Comparison of ENCODE assay signal across 15 mouse cellular contexts in genomic region chr9:58775363-58775762, GRCm38 (mm10). TPM values are rescaled to one million over a fixed set of nuclear protein-coding genes. Genes with fewer than 3 reads are reported as not detected.
DNase-seq lines count a peak whose midpoint lies in the region; ATAC-seq and TF ChIP-seq lines count a peak whose summit lies in the region.
"Had no signal": no experiment of that assay in that cellular context is flagged by ENCODE, and none has a peak within 500 bp of the region (broad histone marks: within the 10 kb centered on the region; RNA-seq: fewer than 3 reads in every experiment).

No protein-coding gene starts in this region.

- no peaks in the 10 kb centered on the region for H3K27me3 ChIP-seq in intestine, postnatal 0 days (replicated peaks; ENCODE audit: control insufficient read depth, insufficient read depth, low read length)
- H3K27me3 ChIP-seq in intestine, embryonic 16.5 days (replicated peaks; ENCODE audit: control insufficient read depth, insufficient read depth, low read length) = no peaks in the 10 kb centered on the region
- H3K27me3 ChIP-seq: heart, embryonic 13.5 days; liver, embryonic 13.5 days had no signal

- peak; percentile 55 for TF ChIP-seq CTCF in intestine, postnatal 0 days (IDR thresholded peaks at IDR 0.05; ENCODE audit: low read depth)

- no peaks in the 10 kb centered on the region for H3K36me3 ChIP-seq in intestine, postnatal 0 days (ENCODE audit: control insufficient read depth, insufficient read depth)
- no peaks in the 10 kb centered on the region for H3K36me3 ChIP-seq in intestine, embryonic 16.5 days (ENCODE audit: control insufficient read depth, insufficient read depth, low read length)
- no peaks in the 10 kb centered on the region for H3K36me3 ChIP-seq in ES-E14 (ENCODE audit: control insufficient read depth, insufficient read depth, low read length, poor library complexity, severe bottlenecking)
- H3K36me3 ChIP-seq: forebrain, embryonic 10.5 days; heart, embryonic 13.5 days; liver, embryonic 13.5 days had no signal

- 12% methylated on average over 2 of the region's 2 CpGs for WGBS in intestine, postnatal 0 days
- 25% methylated on average over 2 of the region's 2 CpGs for WGBS in intestine, embryonic 16.5 days

- H3K9me3 ChIP-seq in intestine, postnatal 0 days (ENCODE audit: control insufficient read depth) = no peaks in the 10 kb centered on the region
- H3K9me3 ChIP-seq in intestine, embryonic 16.5 days (ENCODE audit: control insufficient read depth, low read length) = no peaks in the 10 kb centered on the region
- H3K9me3 ChIP-seq in ES-E14 (ENCODE audit: control insufficient read depth, insufficient read depth, low read depth, low read length) = no peaks in the 10 kb centered on the region
- H3K9me3 ChIP-seq: forebrain, embryonic 10.5 days; heart, embryonic 13.5 days; liver, embryonic 13.5 days had no signal

- peak; percentile 4 for DNase-seq in lung, postnatal 14 days
- no peak for DNase-seq in lung, adult 18-20 months
- DNase-seq in ES-E14 (ENCODE audit: low read depth, low spot score) = no peak
- DNase-seq in c-Kit-positive CD71-positive TER-119-positive erythroid progenitor cells, embryonic 14.5 days (ENCODE audit: low spot score) = peak; percentile 3
- DNase-seq in left cerebral cortex, postnatal 4 days = no peak
- DNase-seq: cerebellum, adult 9-11 months; liver, embryonic 13.5 days; right cerebral cortex, postnatal 4 days had no signal

- no peaks in the 10 kb centered on the region for H3K4me1 ChIP-seq in intestine, postnatal 0 days (replicated peaks; ENCODE audit: control insufficient read depth, insufficient read depth, low read length)
- no peaks in the 10 kb centered on the region for H3K4me1 ChIP-seq in intestine, embryonic 16.5 days (ENCODE audit: control insufficient read depth, insufficient read depth, low read length)
- no peaks in the 10 kb centered on the region for H3K4me1 ChIP-seq in ES-E14 (ENCODE audit: control insufficient read depth in 2 of 2, insufficient read depth in 2 of 2, low read length in 2 of 2, poor library complexity in 1 of 2)
- H3K4me1 ChIP-seq: forebrain, embryonic 10.5 days; heart, embryonic 13.5 days; liver, embryonic 13.5 days had no signal

- no peak for ATAC-seq in intestine, postnatal 0 days
- no peak for ATAC-seq in intestine, embryonic 16.5 days
- ATAC-seq: hindbrain, embryonic 16.5 days had no signal

- H3K4me3 ChIP-seq in intestine, postnatal 0 days (ENCODE audit: low read depth, low read length) = no peak overlapping the region
- no peak overlapping the region for H3K4me3 ChIP-seq in intestine, embryonic 16.5 days (ENCODE audit: low read length)
- H3K4me3 ChIP-seq in ES-E14 (ENCODE audit: insufficient read depth in 1 of 2, low read depth in 1 of 2, low read length in 2 of 2, poor library complexity in 1 of 2, severe bottlenecking in 1 of 2) = no peak overlapping the region
- H3K4me3 ChIP-seq: forebrain, embryonic 10.5 days; heart, embryonic 13.5 days; liver, embryonic 13.5 days; myocyte had no signal

- no peak overlapping the region for H3K9ac ChIP-seq in intestine, postnatal 0 days (ENCODE audit: low read depth, low read length)
- no peak overlapping the region for H3K9ac ChIP-seq in intestine, embryonic 16.5 days (ENCODE audit: low read depth, low read length)
- no peak overlapping the region for H3K9ac ChIP-seq in ES-E14 (ENCODE audit: insufficient read depth, low read depth, low read length, poor library complexity, severe bottlenecking)
- H3K9ac ChIP-seq: heart, embryonic 13.5 days; liver, embryonic 13.5 days had no signal

- no peak overlapping the region for H3K27ac ChIP-seq in intestine, postnatal 0 days (ENCODE audit: low read depth, low read length)
- H3K27ac ChIP-seq in intestine, embryonic 16.5 days (ENCODE audit: low read length) = no peak overlapping the region
- H3K27ac ChIP-seq in ES-E14 (ENCODE audit: insufficient read depth, low read depth, low read length, poor library complexity, severe bottlenecking) = no peak overlapping the region
- H3K27ac ChIP-seq: forebrain, embryonic 10.5 days; heart, embryonic 13.5 days; liver, embryonic 13.5 days had no signal

- intact Hi-C loops in left cerebral cortex, postnatal 4 days (cut with DNase I) = no loop called here

- in situ Hi-C loops in ES-E14 (cut with MboI; ENCODE audit: low sequenced_read_pairs in 2 of 2, unreplicated experiment in 2 of 2) = no loop called here

- no peak overlapping the region for H3K4me2 ChIP-seq in intestine, postnatal 0 days (replicated peaks; ENCODE audit: low read depth)
- H3K4me2 ChIP-seq in intestine, embryonic 16.5 days (ENCODE audit: low read depth, low read length) = no peak overlapping the region
- H3K4me2 ChIP-seq: heart, embryonic 13.5 days; liver, embryonic 13.5 days had no signal

TF ChIP-seq in ES-E14, 5 proteins besides CTCF, POLR2A, EP300 and RAD21:
- TF ChIP-seq HCFC1 (IDR thresholded peaks at IDR 0.05; ENCODE audit: borderline replicate concordance, insufficient read depth, low read length) = no peak
- peak; percentile 38; the same call in 1 of the 2 replicates for TF ChIP-seq ZC3H11A (IDR thresholded peaks at IDR 0.05; ENCODE audit: borderline replicate concordance, low read depth, low read length)
- no peak for TF ChIP-seq ZNF384 (IDR thresholded peaks at IDR 0.05; ENCODE audit: low read depth, low read length)

RNA-seq across cellular contexts. Expression of gene Rec114, which starts 31.6 kb away (rescaled TPM):
- polyA plus RNA-seq in intestine, postnatal 0 days (2015; fragmentation: Nextera tagmentation; extraction: Ambion mirVana) = 1.9 and 2.1 TPM in 2 replicates
- polyA plus RNA-seq in intestine, embryonic 16.5 days (2015; fragmentation: Nextera tagmentation; extraction: Ambion mirVana) = 1.4 TPM in 2 replicates
- total RNA-seq in ES-E14 (2012; rRNA removed) = 12.4 and 16.7 TPM in 2 replicates
- total RNA-seq in left cerebral cortex, postnatal 4 days (2021) = under 1 TPM in 1 of 2 experiments, not detected in 1; 0.74 TPM

RNA-seq across cellular contexts. Expression of gene Hcn4, which starts 47.8 kb away (rescaled TPM):
- polyA plus RNA-seq in intestine, postnatal 0 days (2015; fragmentation: Nextera tagmentation; extraction: Ambion mirVana) = 0.27 TPM in 2 replicates
- 0.21 and 0.22 TPM in 2 replicates for polyA plus RNA-seq in intestine, embryonic 16.5 days (2015; fragmentation: Nextera tagmentation; extraction: Ambion mirVana)
- 0.21 and 0.22 TPM in 2 replicates for total RNA-seq in ES-E14 (2012; rRNA removed)
- 10 to 100 TPM; 36.7 to 37.3 TPM for total RNA-seq in left cerebral cortex, postnatal 4 days (2021)
- total RNA-seq: megakaryocyte-erythroid progenitor cell, adult 5-6 weeks had no signal
- polyA plus RNA-seq: liver, embryonic 13.5 days had no signal

Comparison
In these comparisons a context has a peak if more than half of its experiments do, and no peak if none do; other contexts are left out.
1. DNase-seq: peak in lung, postnatal 14 days (single experiment) and c-Kit-positive CD71-positive TER-119-positive erythroid progenitor cells, embryonic 14.5 days (single experiment); none in lung, adult 18-20 months (0 of 2), ES-E14 (single experiment) and left cerebral cortex, postnatal 4 days (single experiment).
2. RNA of gene Hcn4, which starts 47.8 kb away (total RNA-seq): 36.7 to 37.3 TPM in left cerebral cortex, postnatal 4 days; 0.21 to 0.22 TPM in ES-E14; every median in the first group is over 10 times any median in the second.